Mouse (Mus musculus) activated CD4-positive, CD25-positive, alpha-beta regulatory T cell, adult 4 months (primary cell): Measurements from ENCODE around the gene Fahd1. TPM values are rescaled to one million over a fixed set of nuclear protein-coding genes. Genes with fewer than 3 reads are reported as not detected.
A peak's percentile ranks its signal among the peaks of the same experiment; 100 is the strongest.

Source experiments
- ATAC-seq: one replicate; pipeline ENCODE4 v1.8.0; 2017
- polyA plus RNA-seq, 2 experiments: library from polyadenylated mRNA; unstranded; fragments of 100-300 nt; shearing (Covaris generic); gene quantifications; one replicate each; pipeline ENCODE4 v1.2.1; 2017

The Fahd1 gene
- polyA plus RNA-seq, 2 experiments from 2014 or later, result 1.1 to 2.9 TPM

- no peak for ATAC-seq
Measured at GRCm38 (mm10) chr17:24844525-24844924, 5.6 kb downstream of the Fahd1 start.

GRCm38 (mm10) chr17:24842631-24843030 lies 7.5 kb downstream of the Fahd1 start:
- no peak for ATAC-seq

- no peak for ATAC-seq
Measured at GRCm38 (mm10) chr17:24841133-24841532, 9.0 kb downstream of the Fahd1 start.

GRCm38 (mm10) chr17:24840341-24840740 lies 9.8 kb downstream of the Fahd1 start:
- no peak for ATAC-seq

- ATAC-seq, result no peak
Measured at GRCm38 (mm10) chr17:24839842-24840241, 10.3 kb downstream of the Fahd1 start, which contains the start of gene Hagh. TSS of gene Hagh (plus strand) at chr17:24840143.

GRCm38 (mm10) chr17:24821351-24822280 lies 28.5 kb downstream of the Fahd1 start:
- no peak for ATAC-seq

GRCm38 (mm10) chr17:24819469-24819868 lies 30.7 kb downstream of the Fahd1 start:
- no peak for ATAC-seq

- ATAC-seq, result no peak
Measured at GRCm38 (mm10) chr17:24818172-24818571, 32.0 kb downstream of the Fahd1 start.

- no peak for ATAC-seq
Measured at GRCm38 (mm10) chr17:24817503-24817902, 32.7 kb downstream of the Fahd1 start.

GRCm38 (mm10) chr17:24815256-24815655 lies 34.9 kb downstream of the Fahd1 start:
- ATAC-seq, result no peak

- ATAC-seq, result no peak
Measured at GRCm38 (mm10) chr17:24812215-24812614, 37.9 kb downstream of the Fahd1 start.

GRCm38 (mm10) chr17:24811211-24811610 lies 39.0 kb downstream of the Fahd1 start:
- no peak for ATAC-seq

- ATAC-seq, result peak; percentile 57
Measured at GRCm38 (mm10) chr17:24803952-24804951, 45.9 kb downstream of the Fahd1 start, which contains the start of gene Meiob. TSS of gene Meiob (plus strand) at chr17:24804289.

GRCm38 (mm10) chr17:24800524-24800923 lies 49.6 kb downstream of the Fahd1 start:
- ATAC-seq, result no peak

- no peak for ATAC-seq
Measured at GRCm38 (mm10) chr17:24799476-24799875, 50.7 kb downstream of the Fahd1 start.

Other genes with a start within 250 kb of the Fahd1 start
- gene Tsc2, start 217.7 kb downstream of the Fahd1 start, polyA plus RNA-seq, result 10 to 100 TPM in 1 of 2 experiments, 1 to 10 TPM in 1; 9.8 to 24.1 TPM
- 1 to 10 TPM; 2.1 to 2.6 TPM for gene Nthl1, start 217.7 kb downstream of the Fahd1 start, polyA plus RNA-seq
- gene Slc9a3r2, start 200.0 kb downstream of the Fahd1 start, polyA plus RNA-seq, result not detected
- under 1 TPM in 1 of 2 experiments, not detected in 1; 0.66 TPM for gene Npw, start 191.9 kb downstream of the Fahd1 start, polyA plus RNA-seq
- 1 to 10 TPM; 4.5 to 4.6 TPM for gene Zfp598, start 180.7 kb downstream of the Fahd1 start, polyA plus RNA-seq
- 1 to 10 TPM in 1 of 2 experiments, under 1 TPM in 1; 0.43 to 1.2 TPM for gene Syngr3, start 160.4 kb downstream of the Fahd1 start, polyA plus RNA-seq
- gene Gfer, start 154.2 kb downstream of the Fahd1 start, polyA plus RNA-seq, result 10 to 100 TPM; 13.1 to 15.5 TPM
- gene Noxo1, start 154.1 kb downstream of the Fahd1 start, polyA plus RNA-seq, result 1 to 10 TPM; 1.4 to 1.5 TPM
- 10 to 100 TPM; 23.6 to 46.2 TPM for gene Tbl3, start 142.7 kb downstream of the Fahd1 start, polyA plus RNA-seq
- gene Rnf151, start 132.3 kb downstream of the Fahd1 start, polyA plus RNA-seq, result not detected
- gene Rps2, start 132.2 kb downstream of the Fahd1 start, polyA plus RNA-seq, result 1,000 to 10,000 TPM in 1 of 2 experiments, 100 to 1,000 TPM in 1; 537 to 1,178 TPM
- 100 to 1,000 TPM; 226 to 265 TPM for gene Ndufb10, start 125.9 kb downstream of the Fahd1 start, polyA plus RNA-seq
- gene Rpl3l, start 122.5 kb downstream of the Fahd1 start, polyA plus RNA-seq, result not detected
- 10 to 100 TPM; 33.5 to 39.9 TPM for gene Msrb1, start 113.7 kb downstream of the Fahd1 start, polyA plus RNA-seq
- gene Hs3st6, start 97.4 kb downstream of the Fahd1 start, polyA plus RNA-seq, result not detected
- not detected for gene Meiob, start 46.1 kb downstream of the Fahd1 start, polyA plus RNA-seq
- gene Hagh, start 10.2 kb downstream of the Fahd1 start, polyA plus RNA-seq, result 10 to 100 TPM; 23.4 to 28.1 TPM
- gene Igfals, start 15.6 kb upstream of the Fahd1 start, polyA plus RNA-seq, result not detected
- gene Nubp2, start 36.0 kb upstream of the Fahd1 start, polyA plus RNA-seq, result 100 to 1,000 TPM in 1 of 2 experiments, 10 to 100 TPM in 1; 88.6 to 103 TPM
- gene Spsb3, start 36.3 kb upstream of the Fahd1 start, polyA plus RNA-seq, result 10 to 100 TPM; 38.5 to 50.9 TPM
- gene Eme2, start 44.7 kb upstream of the Fahd1 start, polyA plus RNA-seq, result 10 to 100 TPM; 12.8 to 26.0 TPM
- gene Mrps34, start 44.8 kb upstream of the Fahd1 start, polyA plus RNA-seq, result 10 to 100 TPM; 77.7 to 87.5 TPM
- 10 to 100 TPM; 51.5 to 53.2 TPM for gene Nme3, start 46.1 kb upstream of the Fahd1 start, polyA plus RNA-seq
- gene Mapk8ip3, start 86.6 kb upstream of the Fahd1 start, polyA plus RNA-seq, result 10 to 100 TPM; 26.1 to 28.6 TPM
- gene Jpt2, start 110.3 kb upstream of the Fahd1 start, polyA plus RNA-seq, result 10 to 100 TPM; 27.9 to 35.8 TPM
- 10 to 100 TPM; 12.6 to 17.1 TPM for gene Cramp1l, start 165.4 kb upstream of the Fahd1 start, polyA plus RNA-seq
- gene Ift140, start 165.7 kb upstream of the Fahd1 start, polyA plus RNA-seq, result 10 to 100 TPM; 14.5 TPM
- gene Tmem204, start 233.2 kb upstream of the Fahd1 start, polyA plus RNA-seq, result under 1 TPM in 1 of 2 experiments, not detected in 1; 0.63 TPM